ENCODE assay signal across 8 mouse cellular contexts in the genomic region with DNA sequence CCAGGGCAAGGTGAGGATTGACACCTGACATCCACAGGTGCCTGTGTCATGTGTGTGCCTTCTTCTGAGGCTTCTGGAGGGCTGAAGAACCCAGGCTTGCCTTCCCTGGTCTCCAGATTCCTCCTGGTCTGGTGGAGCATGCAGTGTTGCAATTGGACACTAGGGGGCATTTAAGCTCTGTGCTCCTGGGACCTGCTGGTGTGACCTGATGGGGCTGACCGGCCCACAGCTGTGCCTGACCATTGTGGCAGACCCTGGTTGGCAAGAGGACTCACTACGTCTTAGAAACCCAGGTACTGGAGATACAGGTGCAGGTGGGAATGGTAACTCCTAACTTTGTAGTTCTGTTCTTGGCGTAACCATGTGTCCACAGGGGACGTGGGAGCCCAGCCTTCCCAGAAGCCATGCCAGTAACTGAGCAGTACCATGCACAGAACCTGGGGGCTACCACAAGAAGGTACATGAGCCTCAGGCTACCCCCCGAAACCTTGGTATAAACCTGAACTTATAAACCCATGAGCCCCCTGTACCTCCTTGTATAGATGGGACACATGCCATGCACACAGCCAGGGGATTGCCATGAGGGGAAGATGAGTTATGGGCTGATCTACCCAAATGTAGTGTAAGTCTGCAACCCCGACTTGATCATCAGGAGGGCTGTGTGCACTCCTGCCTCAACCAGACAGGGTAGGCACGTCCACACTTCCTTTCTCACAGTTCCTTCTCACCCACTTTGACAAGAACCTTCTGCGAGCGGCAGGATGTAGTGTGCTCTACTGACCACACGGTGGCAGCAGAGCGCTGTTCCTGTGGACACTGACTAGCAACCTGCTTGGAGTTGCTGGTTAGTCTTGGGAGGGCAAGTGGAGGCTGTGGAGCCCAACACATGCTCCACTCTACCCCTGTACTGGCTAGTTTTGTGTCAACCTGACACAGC. TPM values are rescaled to one million over a fixed set of nuclear protein-coding genes. Genes with fewer than 3 reads are reported as not detected.
DNase-seq lines count a peak whose midpoint lies in the region; ATAC-seq and TF ChIP-seq lines count a peak whose summit lies in the region.
"Had no signal": no experiment of that assay in that cellular context is flagged by ENCODE, and none has a peak within 500 bp of the region (broad histone marks: within the 10 kb centered on the region; RNA-seq: fewer than 3 reads in every experiment).

No protein-coding gene starts in this region.

- no peaks in the 10 kb centered on the region for H3K27me3 ChIP-seq in Patski
- no peaks in the 10 kb centered on the region for H3K27me3 ChIP-seq in midbrain, embryonic 13.5 days
- H3K27me3 ChIP-seq: limb, embryonic 13.5 days had no signal

- CTCF ChIA-PET in Patski (lab: Charles Lee) = interaction anchor here (0.8 kb wide), 1 partner anchor 23 kb away, joined by 3 read pairs; no protein-coding TSS in a partner anchor

- peak; percentile 82 for TF ChIP-seq CTCF in Patski (IDR thresholded peaks at IDR 0.05)

- no peaks in the 10 kb centered on the region for H3K4me1 ChIP-seq in midbrain, embryonic 13.5 days (replicated peaks)
- H3K4me1 ChIP-seq: limb, embryonic 13.5 days had no signal

- WGBS in midbrain, embryonic 13.5 days = 27% methylated on average over 11 of the region's 11 CpGs

- no peak overlapping the region for H3K4me2 ChIP-seq in midbrain, embryonic 13.5 days (replicated peaks)
- H3K4me2 ChIP-seq: limb, embryonic 13.5 days had no signal

- no peak for ATAC-seq in Patski
- peak; percentile 46 for ATAC-seq in inflammation-experienced regulatory T-cells, adult 6 months
- peak; percentile 28 for ATAC-seq in midbrain, embryonic 13.5 days

- intact Hi-C loops in left cerebral cortex, postnatal 25 days (cut with DNase I) = loop anchor here (5.0 kb wide), 1 partner anchor 765 kb away; no protein-coding TSS in a partner anchor

- H3K27ac ChIP-seq in midbrain, embryonic 13.5 days = no peak overlapping the region
- H3K27ac ChIP-seq: limb, embryonic 13.5 days had no signal

- POLR2A ChIA-PET in Patski (lab: Charles Lee) = no interaction called here

- DNase-seq in Patski (ENCODE audit: low read depth, low spot score) = no peak
- DNase-seq in cerebellum, adult 8-10 months = peak; percentile 52
- peak; percentile 81 for DNase-seq in forelimb bud, embryonic 11.5 days (ENCODE audit: low read depth, low spot score)
- DNase-seq in left cerebral cortex, postnatal 25 days (ENCODE audit: low spot score in 2 of 2) = peak; percentile 72 to 75
- DNase-seq in skeletal muscle tissue, adult 2 months (ENCODE audit: low read depth, low spot score) = peak; percentile 74

- no peak overlapping the region for H3K4me3 ChIP-seq in midbrain, embryonic 13.5 days (replicated peaks)
- H3K4me3 ChIP-seq: limb, embryonic 13.5 days had no signal

- H3K9ac ChIP-seq in midbrain, embryonic 13.5 days (replicated peaks) = no peak overlapping the region
- H3K9ac ChIP-seq: limb, embryonic 13.5 days had no signal

- H3K9me3 ChIP-seq in midbrain, embryonic 13.5 days = no peaks in the 10 kb centered on the region
- H3K9me3 ChIP-seq: limb, embryonic 13.5 days had no signal

- in situ Hi-C loops in Patski (cut with MboI; ENCODE audit: low pct_unique_long_range_greater_than_20kb) = loop anchor here (25.0 kb wide), 1 partner anchor 945 kb away; no protein-coding TSS in a partner anchor

- no peaks in the 10 kb centered on the region for H3K36me3 ChIP-seq in midbrain, embryonic 13.5 days
- H3K36me3 ChIP-seq: limb, embryonic 13.5 days had no signal

RNA-seq across cellular contexts. Expression of a gene that starts 31.8 kb away (rescaled TPM):
- 12.3 TPM for polyA plus RNA-seq in Patski (2021)
- under 1 TPM in 1 of 3 experiments, not detected in 2; 0.23 TPM for polyA plus RNA-seq in inflammation-experienced regulatory T-cells, adult 6 months (2017; shearing (Covaris generic))
- total RNA-seq in left cerebral cortex, postnatal 25 days (2021) = 10 to 100 TPM; 26.3 to 29.6 TPM
- 24.7 and 30.2 TPM in 2 replicates for polyA plus RNA-seq in midbrain, embryonic 13.5 days (2015; fragmentation: Nextera tagmentation; extraction: Ambion mirVana)

Comparison
In these comparisons a context has a peak if more than half of its experiments do, and no peak if none do; other contexts are left out.
1. RNA of a gene that starts 31.8 kb away (polyA plus RNA-seq): 24.7 to 30.2 TPM in midbrain, embryonic 13.5 days and 12.3 TPM in Patski (single experiment); 0.23 TPM in inflammation-experienced regulatory T-cells, adult 6 months; every median in the first group is over 10 times any median in the second.